Mouse (Mus musculus): ENCODE measurements around the gene Slfnl1. TPM values are rescaled to one million over a fixed set of nuclear protein-coding genes. Genes with fewer than 3 reads are reported as not detected.

Slfnl1 gene
- polyA plus RNA-seq, 1 experiment from 2014 or later: not detected

- ATAC-seq (ENCODE audit: low FRiP score) (no peak), DNase-seq (ENCODE audit: low spot score, missing footprints) (peak; percentile 14)
- Histone ChIP-seq H3K4me2 (no peak overlapping the region), H3K27ac (ENCODE audit: low read depth, low read length) (no peak overlapping the region), H3K4me1 (ENCODE audit: control insufficient read depth, insufficient read depth, low read length) (no peaks in the 10 kb centered on the region), H3K27me3 (ENCODE audit: control insufficient read depth, insufficient read depth, low read length) (no peaks in the 10 kb centered on the region), H3K9me3 (ENCODE audit: control insufficient read depth, low read length) (no peaks in the 10 kb centered on the region), H3K9ac (ENCODE audit: low read length) (no peak overlapping the region), H3K36me3 (ENCODE audit: control insufficient read depth, insufficient read depth, low read length) (peaks cover 20% of the 10 kb centered on the region; the same call in 1 of the 2 replicates), H3K4me3 (ENCODE audit: low read depth, low read length) (no peak overlapping the region)
- 86% methylated on average over 4 of the region's 4 CpGs for WGBS
Measured at GRCm38 (mm10) chr4:120522351-120522750, 9.7 kb upstream of the Slfnl1 start.

DNA sequence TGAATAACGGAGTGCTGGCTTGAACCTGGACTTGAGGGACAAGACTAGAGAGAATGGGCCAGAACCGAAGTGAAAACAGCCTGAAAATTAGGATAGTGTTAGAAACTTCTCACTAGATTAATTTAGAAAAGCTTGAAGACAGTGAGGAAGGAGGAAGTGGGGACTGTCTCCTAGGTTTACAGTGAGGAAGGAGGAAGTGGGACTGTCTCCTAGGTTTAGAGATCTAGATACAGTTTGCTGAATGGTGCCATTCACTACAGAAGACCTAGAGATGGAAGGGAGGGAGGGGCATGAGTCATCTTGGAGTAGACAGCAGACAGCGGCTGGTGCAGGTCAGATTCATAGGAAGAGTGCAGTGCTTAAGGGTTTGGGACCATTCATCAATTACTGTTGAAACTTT, 8.9 kb upstream of the Slfnl1 start:
- no peak for DNase-seq (ENCODE audit: low spot score, missing footprints)
- no peak overlapping the region for H3K27ac ChIP-seq (ENCODE audit: low read depth, low read length)
- no peaks in the 10 kb centered on the region for H3K27me3 ChIP-seq (ENCODE audit: control insufficient read depth, insufficient read depth, low read length)
- H3K9ac ChIP-seq (ENCODE audit: low read length): no peak overlapping the region
- WGBS: 96% methylated on average over 3 of the region's 3 CpGs
- H3K4me2 ChIP-seq: no peak overlapping the region
- no peaks in the 10 kb centered on the region for H3K9me3 ChIP-seq (ENCODE audit: control insufficient read depth, low read length)
- no peak overlapping the region for H3K4me3 ChIP-seq (ENCODE audit: low read depth, low read length)
- no peaks in the 10 kb centered on the region for H3K4me1 ChIP-seq (ENCODE audit: control insufficient read depth, insufficient read depth, low read length)
- peaks cover 20% of the 10 kb centered on the region for H3K36me3 ChIP-seq (ENCODE audit: control insufficient read depth, insufficient read depth, low read length)
- ATAC-seq (ENCODE audit: low FRiP score): no peak

- 71% methylated on average over 9 of the region's 9 CpGs for WGBS
- no peak for DNase-seq (ENCODE audit: low spot score, missing footprints)
- no peaks in the 10 kb centered on the region for H3K27me3 ChIP-seq (ENCODE audit: control insufficient read depth, insufficient read depth, low read length)
- H3K4me3 ChIP-seq (ENCODE audit: low read depth, low read length): no peak overlapping the region
- peaks cover 16% of the 10 kb centered on the region for H3K36me3 ChIP-seq (ENCODE audit: control insufficient read depth, insufficient read depth, low read length)
- H3K4me2 ChIP-seq: no peak overlapping the region
- H3K4me1 ChIP-seq (ENCODE audit: control insufficient read depth, insufficient read depth, low read length): no peaks in the 10 kb centered on the region
- ATAC-seq (ENCODE audit: low FRiP score): no peak
- no peak overlapping the region for H3K9ac ChIP-seq (ENCODE audit: low read length)
- no peaks in the 10 kb centered on the region for H3K9me3 ChIP-seq (ENCODE audit: control insufficient read depth, low read length)
- H3K27ac ChIP-seq (ENCODE audit: low read depth, low read length): no peak overlapping the region
Measured at GRCm38 (mm10) chr4:120528171-120528570, 3.9 kb upstream of the Slfnl1 start.

GRCm38 (mm10) chr4:120538664-120539063, 6.6 kb downstream of the Slfnl1 start:
- 88% methylated on average over 10 of the region's 10 CpGs for WGBS
- 0 out of 2 replicates have a peak, but pooled peaks have one; percentile 20 for ATAC-seq (ENCODE audit: low FRiP score)

DNA sequence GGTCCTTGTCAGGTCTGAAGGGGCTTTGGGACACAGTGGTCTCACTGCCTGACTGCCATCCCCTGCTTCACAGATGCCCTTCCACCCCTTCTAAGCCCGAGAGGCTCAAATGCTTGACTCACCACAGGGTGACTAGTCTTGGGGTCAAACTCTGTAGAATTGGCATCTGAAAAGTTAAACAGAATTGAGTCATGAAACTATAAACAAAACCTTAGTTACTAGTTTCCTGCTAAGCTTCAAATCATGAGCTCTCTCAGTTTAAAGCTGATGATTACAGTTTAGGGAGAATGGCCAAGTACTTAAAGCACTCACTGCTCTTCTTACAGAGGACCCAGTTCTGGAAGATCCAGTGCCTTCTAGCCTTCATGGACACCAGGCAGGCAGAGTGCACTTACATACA, 12.9 kb downstream of the Slfnl1 start:
- Histone ChIP-seq H3K4me2 (no peak overlapping the region), H3K4me3 (ENCODE audit: low read depth, low read length) (no peak overlapping the region), H3K9ac (ENCODE audit: low read length) (no peak overlapping the region), H3K27me3 (ENCODE audit: control insufficient read depth, insufficient read depth, low read length) (no peaks in the 10 kb centered on the region), H3K4me1 (ENCODE audit: control insufficient read depth, insufficient read depth, low read length) (no peaks in the 10 kb centered on the region), H3K36me3 (ENCODE audit: control insufficient read depth, insufficient read depth, low read length) (peaks cover 36% of the 10 kb centered on the region), H3K9me3 (ENCODE audit: control insufficient read depth, low read length) (no peaks in the 10 kb centered on the region), H3K27ac (ENCODE audit: low read depth, low read length) (no peak overlapping the region)
- WGBS: 83% methylated on average over 1 of the region's 1 CpGs
- no peak for ATAC-seq (ENCODE audit: low FRiP score)
- DNase-seq (ENCODE audit: low spot score, missing footprints): no peak

More at GRCm38 (mm10) chr4:120538664-120539063, 6.6 kb downstream of the Slfnl1 start:
- Histone ChIP-seq H3K4me2 (no peak overlapping the region), H3K27ac (ENCODE audit: low read depth, low read length) (no peak overlapping the region), H3K4me3 (ENCODE audit: low read depth, low read length) (no peak overlapping the region), H3K4me1 (ENCODE audit: control insufficient read depth, insufficient read depth, low read length) (no peaks in the 10 kb centered on the region), H3K36me3 (ENCODE audit: control insufficient read depth, insufficient read depth, low read length) (peaks cover 26% of the 10 kb centered on the region), H3K27me3 (ENCODE audit: control insufficient read depth, insufficient read depth, low read length) (no peaks in the 10 kb centered on the region), H3K9ac (ENCODE audit: low read length) (no peak overlapping the region), H3K9me3 (ENCODE audit: control insufficient read depth, low read length) (no peaks in the 10 kb centered on the region)
- DNase-seq (ENCODE audit: low spot score, missing footprints): no peak

- 92% methylated on average over 6 of the region's 6 CpGs for WGBS
- ATAC-seq (ENCODE audit: low FRiP score) (no peak), DNase-seq (ENCODE audit: low spot score, missing footprints) (no peak)
- Histone ChIP-seq H3K4me1 (ENCODE audit: control insufficient read depth, insufficient read depth, low read length) (no peaks in the 10 kb centered on the region), H3K9me3 (ENCODE audit: control insufficient read depth, low read length) (no peaks in the 10 kb centered on the region), H3K27ac (ENCODE audit: low read depth, low read length) (no peak overlapping the region), H3K4me2 (no peak overlapping the region), H3K9ac (ENCODE audit: low read length) (no peak overlapping the region), H3K4me3 (ENCODE audit: low read depth, low read length) (no peak overlapping the region), H3K36me3 (ENCODE audit: control insufficient read depth, insufficient read depth, low read length) (peaks cover 39% of the 10 kb centered on the region), H3K27me3 (ENCODE audit: control insufficient read depth, insufficient read depth, low read length) (no peaks in the 10 kb centered on the region)
Measured at GRCm38 (mm10) chr4:120556592-120556991, 24.6 kb downstream of the Slfnl1 start.

DNA sequence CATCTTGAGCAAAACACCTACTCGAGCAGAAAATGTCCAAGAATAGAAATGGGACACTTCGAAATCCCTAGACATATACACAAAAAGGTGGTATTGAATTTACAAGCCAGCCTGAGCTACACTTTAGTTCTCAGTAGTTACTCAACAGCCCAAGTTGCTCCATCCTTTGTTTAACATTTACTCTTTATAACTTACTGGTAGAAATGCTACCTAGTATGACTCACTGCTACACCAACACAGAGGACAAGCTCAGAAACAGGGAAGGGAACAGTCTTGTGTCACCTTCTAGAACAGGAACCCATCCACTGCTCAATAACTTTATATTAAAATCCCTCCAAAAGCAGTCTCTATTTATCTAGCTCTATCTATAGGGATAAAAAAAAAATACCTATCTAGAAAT, 33.7 kb downstream of the Slfnl1 start:
- 92% methylated on average over 2 of the region's 2 CpGs for WGBS
- H3K36me3 ChIP-seq (ENCODE audit: control insufficient read depth, insufficient read depth, low read length): peaks cover 6% of the 10 kb centered on the region

GRCm38 (mm10) chr4:120568005-120568404, 36.0 kb downstream of the Slfnl1 start:
- H3K4me3 ChIP-seq (ENCODE audit: low read depth, low read length): no peak overlapping the region
- H3K27me3 ChIP-seq (ENCODE audit: control insufficient read depth, insufficient read depth, low read length): no peaks in the 10 kb centered on the region
- H3K9me3 ChIP-seq (ENCODE audit: control insufficient read depth, low read length): no peaks in the 10 kb centered on the region
- no peak for DNase-seq (ENCODE audit: low spot score, missing footprints)
- H3K4me1 ChIP-seq (ENCODE audit: control insufficient read depth, insufficient read depth, low read length): peaks cover 15% of the 10 kb centered on the region
- H3K36me3 ChIP-seq (ENCODE audit: control insufficient read depth, insufficient read depth, low read length): no peaks in the 10 kb centered on the region; the same call in none of the 2 replicates
- peak overlapping the region; percentile 68; the same call in 1 of the 2 replicates for H3K4me2 ChIP-seq
- WGBS: 65% methylated on average over 5 of the region's 5 CpGs
- no peak for ATAC-seq (ENCODE audit: low FRiP score)
- peak overlapping the region; percentile 35; the same call in 1 of the 2 replicates for H3K9ac ChIP-seq (ENCODE audit: low read length)
- no peak overlapping the region for H3K27ac ChIP-seq (ENCODE audit: low read depth, low read length)

More for the DNA sequence above, 33.7 kb downstream of the Slfnl1 start:
- no peak overlapping the region for H3K4me2 ChIP-seq
- ATAC-seq (ENCODE audit: low FRiP score) (no peak), DNase-seq (ENCODE audit: low spot score, missing footprints) (no peak)
- H3K4me3 ChIP-seq (ENCODE audit: low read depth, low read length): no peak overlapping the region
- H3K27ac ChIP-seq (ENCODE audit: low read depth, low read length): no peak overlapping the region
- no peak overlapping the region for H3K9ac ChIP-seq (ENCODE audit: low read length)
- no peaks in the 10 kb centered on the region for H3K27me3 ChIP-seq (ENCODE audit: control insufficient read depth, insufficient read depth, low read length)
- H3K9me3 ChIP-seq (ENCODE audit: control insufficient read depth, low read length): no peaks in the 10 kb centered on the region
- H3K4me1 ChIP-seq (ENCODE audit: control insufficient read depth, insufficient read depth, low read length): peaks cover 13% of the 10 kb centered on the region

DNA sequence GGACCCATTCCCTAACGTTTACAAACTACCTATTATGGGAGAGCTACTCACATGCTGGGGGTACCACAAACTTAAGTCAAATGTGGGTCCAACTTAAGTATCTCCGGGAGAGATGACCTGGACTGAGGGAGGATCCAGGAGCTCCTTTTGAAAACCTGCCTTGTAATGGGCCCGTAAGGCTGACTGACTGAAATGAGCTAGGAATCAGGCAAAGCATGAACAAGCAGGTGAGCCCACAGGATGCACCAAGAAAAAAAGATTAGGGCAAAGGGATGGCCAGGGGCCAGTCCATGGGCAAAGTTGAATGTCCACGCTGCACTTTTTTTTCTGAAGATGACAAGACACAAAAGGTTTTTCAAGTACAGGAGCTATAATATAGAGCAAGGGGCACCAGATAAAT, 37.0 kb downstream of the Slfnl1 start:
- no peaks in the 10 kb centered on the region for H3K27me3 ChIP-seq (ENCODE audit: control insufficient read depth, insufficient read depth, low read length)
- H3K27ac ChIP-seq (ENCODE audit: low read depth, low read length): no peak overlapping the region; the same call in 1 of the 2 replicates

More for the DNA sequence above, 37.0 kb downstream of the Slfnl1 start:
- H3K4me1 ChIP-seq (ENCODE audit: control insufficient read depth, insufficient read depth, low read length): peaks cover 15% of the 10 kb centered on the region
- WGBS: 11% methylated on average over 4 of the region's 4 CpGs
- no peaks in the 10 kb centered on the region for H3K9me3 ChIP-seq (ENCODE audit: control insufficient read depth, low read length)
- peak overlapping the region; percentile 93 for H3K9ac ChIP-seq (ENCODE audit: low read length)
- no peaks in the 10 kb centered on the region for H3K36me3 ChIP-seq (ENCODE audit: control insufficient read depth, insufficient read depth, low read length)
- peak overlapping the region; percentile 76 for H3K4me3 ChIP-seq (ENCODE audit: low read depth, low read length)
- H3K4me2 ChIP-seq: peak overlapping the region; percentile 68
- DNase-seq (ENCODE audit: low spot score, missing footprints) (peak; percentile 86), ATAC-seq (ENCODE audit: low FRiP score) (no peak)
